Mouse (Mus musculus) heart, embryonic 14.5 days (tissue): Measurements from ENCODE around the gene Dot1l. TPM values are rescaled to one million over a fixed set of nuclear protein-coding genes. Genes with fewer than 3 reads are reported as not detected.

Experiments
- ATAC-seq: fragments of 200-750 bp; cut with Nextera tagmentation; 2 replicates; pipeline ENCODE4 v1.8.0; 2017; ENCODE audit warnings: low read depth, moderate TSS enrichment; ENCODE audit not compliant: insufficient number of reproducible peaks, insufficient read depth, low FRiP score
- H3K27ac ChIP-seq, 2 experiments: fragments of 200-500 bp in 1 of 2; fragments of 300-500 bp in 1 of 2; sonication (generic) in 1 of 2; replicated peaks in 1 of 2; 2 replicates each; pipeline ENCODE4 v1.5.1; 2012 to 2014; ENCODE audit warnings: low read depth in 2 of 2, low read length in 2 of 2, control low read depth in 1 of 2, mild to moderate bottlenecking in 1 of 2, mixed read lengths in 1 of 2; ENCODE audit not compliant: control insufficient read depth in 1 of 2, insufficient read depth in 1 of 2
- H3K27me3 ChIP-seq: fragments of 300-500 bp; sonication (generic); 2 replicates; pipeline ENCODE4 v1.6.1; 2014; ENCODE audit warnings: mild to moderate bottlenecking, low read length, control low read depth; ENCODE audit not compliant: control insufficient read depth, insufficient read depth
- H3K36me3 ChIP-seq: fragments of 300-500 bp; sonication (generic); 2 replicates; pipeline ENCODE4 v1.6.1; 2014; ENCODE audit warnings: mild to moderate bottlenecking, control low read depth, low read length, mixed read lengths; ENCODE audit not compliant: control insufficient read depth, insufficient read depth
- H3K4me1 ChIP-seq, 2 experiments: fragments of 200-500 bp in 1 of 2; fragments of 300-500 bp in 1 of 2; sonication (generic) in 1 of 2; 2 replicates each; pipeline ENCODE4 v1.6.1; 2012 to 2014; ENCODE audit warnings: low read length in 2 of 2, control low read depth in 1 of 2, mixed read lengths in 1 of 2; ENCODE audit not compliant: control insufficient read depth in 2 of 2, insufficient read depth in 2 of 2
- H3K4me2 ChIP-seq: fragments of 300-500 bp; sonication (generic); 2 replicates; pipeline ENCODE4 v1.6.1; 2014; ENCODE audit warnings: mild to moderate bottlenecking, low read length
- H3K4me3 ChIP-seq, 2 experiments: fragments of 200-500 bp in 1 of 2; fragments of 300-500 bp in 1 of 2; sonication (generic) in 1 of 2; 2 replicates each; pipeline ENCODE4 v1.5.1; 2012 to 2014; ENCODE audit warnings: low read length in 2 of 2, mild to moderate bottlenecking in 2 of 2, control low read depth in 1 of 2, low read depth in 1 of 2, moderate library complexity in 1 of 2; ENCODE audit not compliant: control insufficient read depth in 1 of 2, insufficient read depth in 1 of 2
- H3K9ac ChIP-seq: fragments of 300-500 bp; sonication (generic); 2 replicates; pipeline ENCODE4 v1.6.1; 2014; ENCODE audit warnings: mild to moderate bottlenecking, low read length
- H3K9me3 ChIP-seq: fragments of 300-500 bp; sonication (generic); 2 replicates; pipeline ENCODE4 v1.6.1; 2016; ENCODE audit warnings: low read length, control low read depth; ENCODE audit not compliant: control insufficient read depth
- WGBS: fragments of 180-500 bp; shearing (Covaris S2); extraction: QIAGEN DNeasy Blood & Tissue Kit; methylation state at CpG from one replicate; pipeline ENCODE4 v1.1.7; 2014; 5-methylcytosine and 5-hydroxymethylcytosine counted together
- polyA plus RNA-seq: library from polyadenylated mRNA; unstranded; fragments of >200 nt; fragmentation: Nextera tagmentation; extraction: Ambion mirVana; gene quantifications from 2 replicates; pipeline ENCODE4 v1.2.1, GENCODE M21; 2014

Gene Dot1l
- polyA plus RNA-seq, 1 experiment from 2014 or later = 26.5 TPM

- H3K9ac ChIP-seq = no peak overlapping the region
- peaks cover 12 to 33% of the 10 kb centered on the region in 2 experiments; a peak in 3 of 4 replicates for H3K4me1 ChIP-seq
- ATAC-seq = no peak
- H3K27me3 ChIP-seq = no peaks in the 10 kb centered on the region
- H3K9me3 ChIP-seq = no peaks in the 10 kb centered on the region
- H3K36me3 ChIP-seq = peaks cover 51% of the 10 kb centered on the region
- WGBS = 84% methylated on average over 10 of the region's 10 CpGs
- H3K4me2 ChIP-seq = no peak overlapping the region
- H3K4me3 ChIP-seq = no peak overlapping the region
- no peak overlapping the region for H3K27ac ChIP-seq
Observed at GRCm38 (mm10) chr10:80802204-80802912, 47.4 kb downstream of the Dot1l start.

GRCm38 (mm10) chr10:80802996-80803395, 48.0 kb downstream of the Dot1l start:
- H3K9me3 ChIP-seq = no peaks in the 10 kb centered on the region
- H3K27ac ChIP-seq = no peak overlapping the region
- H3K4me2 ChIP-seq = no peak overlapping the region
- no peak for ATAC-seq
- H3K36me3 ChIP-seq = peaks cover 51% of the 10 kb centered on the region
- H3K9ac ChIP-seq = no peak overlapping the region
- no peaks in the 10 kb centered on the region for H3K27me3 ChIP-seq
- peaks cover 16 to 36% of the 10 kb centered on the region in 2 experiments for H3K4me1 ChIP-seq
- 62% methylated on average over 3 of the region's 3 CpGs for WGBS
- H3K4me3 ChIP-seq = no peak overlapping the region

DNA sequence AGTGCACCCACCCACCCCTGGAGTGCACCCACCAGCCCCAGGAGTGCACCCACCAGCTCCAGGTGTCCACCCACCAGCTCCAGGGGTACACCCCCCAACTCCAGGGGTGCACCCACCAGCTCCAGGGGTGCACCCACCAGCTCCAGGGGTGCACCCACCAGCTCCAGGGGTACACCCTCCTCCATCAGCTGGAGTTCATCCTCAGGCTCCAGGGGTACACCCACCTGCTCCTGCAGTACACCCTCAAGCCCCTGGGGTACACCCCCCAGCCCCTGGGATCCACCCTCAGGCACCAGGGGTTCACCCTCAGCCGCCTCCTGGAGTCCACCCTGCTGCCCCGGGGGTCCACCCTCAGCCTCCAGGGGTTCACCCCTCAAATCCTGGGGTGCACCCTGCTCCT, 49.3 kb downstream of the Dot1l start:
- H3K9ac ChIP-seq = peak overlapping the region; percentile 42
- H3K4me3 ChIP-seq = no peak overlapping the region
- WGBS = 90% methylated on average over 2 of the region's 2 CpGs
- peaks cover 29 to 48% of the 10 kb centered on the region in 2 experiments for H3K4me1 ChIP-seq
- no peaks in the 10 kb centered on the region for H3K9me3 ChIP-seq
- no peak for ATAC-seq
- H3K36me3 ChIP-seq = peaks cover 51% of the 10 kb centered on the region
- H3K4me2 ChIP-seq = no peak overlapping the region
- peak overlapping the region in 1 of 2 experiments; percentile 17; a peak in 1 of 4 replicates for H3K27ac ChIP-seq
- no peaks in the 10 kb centered on the region for H3K27me3 ChIP-seq

GRCm38 (mm10) chr10:80804916-80805315, 49.9 kb downstream of the Dot1l start, which contains the start of gene Amh:
Amh (plus strand) TSS chr10:80805243.
- Histone ChIP-seq H3K4me1 (peaks cover 30 to 48% of the 10 kb centered on the region in 2 experiments), H3K27me3 (no peaks in the 10 kb centered on the region), H3K4me2 (no peak within 1 kb of the TSS), H3K4me3 (no peak within 1 kb of the TSS), H3K9me3 (no peaks in the 10 kb centered on the region), H3K9ac (peak within 1 kb of the TSS; percentile 42), H3K27ac (peak within 1 kb of the TSS in 1 of 2 experiments; percentile 17; a peak in 1 of 4 replicates), H3K36me3 (peaks cover 51% of the 10 kb centered on the region)
- 45% methylated on average over 6 of the region's 6 CpGs for WGBS
- no peak for ATAC-seq

DNA sequence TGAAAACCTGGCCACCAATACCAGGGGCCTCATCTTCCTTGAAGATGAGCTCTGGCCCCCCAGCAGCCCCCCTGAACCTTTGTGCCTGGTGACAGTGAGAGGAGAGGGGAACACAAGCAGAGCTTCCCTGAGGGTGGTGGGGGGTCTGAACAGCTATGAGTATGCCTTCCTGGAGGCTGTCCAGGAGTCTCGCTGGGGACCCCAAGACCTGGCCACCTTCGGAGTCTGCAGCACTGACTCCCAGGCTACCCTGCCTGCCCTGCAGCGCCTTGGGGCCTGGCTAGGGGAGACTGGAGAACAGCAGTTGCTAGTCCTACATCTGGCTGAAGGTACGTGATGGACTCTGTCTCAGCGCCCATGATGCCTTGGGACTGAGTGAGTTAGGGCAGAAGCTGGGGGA, 50.3 kb downstream of the Dot1l start:
- 79% methylated on average over 5 of the region's 5 CpGs for WGBS
- Histone ChIP-seq H3K36me3 (peaks cover 51% of the 10 kb centered on the region), H3K27ac (0 out of 4 replicates have a peak overlapping the region, but pooled peaks of 1 of the 2 experiments have one; percentile 17), H3K4me2 (no peak overlapping the region), H3K9me3 (no peaks in the 10 kb centered on the region), H3K4me1 (peaks cover 33 to 51% of the 10 kb centered on the region in 2 experiments), H3K27me3 (no peaks in the 10 kb centered on the region), H3K9ac (peak overlapping the region; percentile 42; the same call in 1 of the 2 replicates), H3K4me3 (no peak overlapping the region)
- no peak for ATAC-seq

DNA sequence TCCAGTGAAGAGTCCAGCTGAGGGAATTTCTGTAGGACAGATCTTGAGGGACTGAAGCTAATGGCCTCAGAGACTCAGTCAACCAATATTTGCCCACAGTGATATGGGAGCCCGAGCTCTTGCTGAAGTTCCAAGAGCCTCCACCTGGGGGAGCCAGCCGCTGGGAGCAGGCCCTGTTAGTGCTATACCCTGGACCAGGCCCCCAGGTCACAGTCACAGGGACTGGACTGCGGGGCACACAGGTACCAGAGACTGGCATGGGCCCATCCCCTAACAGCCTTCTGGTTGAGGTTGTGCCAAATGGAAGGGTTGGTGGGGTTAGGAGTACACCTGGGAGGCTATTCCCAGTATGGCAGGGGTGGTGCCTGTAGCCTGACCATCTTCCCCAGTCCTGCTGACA, 50.9 kb downstream of the Dot1l start:
- Histone ChIP-seq H3K36me3 (peaks cover 45% of the 10 kb centered on the region), H3K9me3 (no peaks in the 10 kb centered on the region), H3K4me1 (peaks cover 35 to 53% of the 10 kb centered on the region in 2 experiments), H3K4me3 (no peak overlapping the region), H3K9ac (no peak overlapping the region), H3K4me2 (no peak overlapping the region), H3K27me3 (no peaks in the 10 kb centered on the region), H3K27ac (no peak overlapping the region)
- peak; percentile 28; the same call in 1 of the 2 replicates for ATAC-seq
- 18% methylated on average over 3 of the region's 3 CpGs for WGBS

DNA sequence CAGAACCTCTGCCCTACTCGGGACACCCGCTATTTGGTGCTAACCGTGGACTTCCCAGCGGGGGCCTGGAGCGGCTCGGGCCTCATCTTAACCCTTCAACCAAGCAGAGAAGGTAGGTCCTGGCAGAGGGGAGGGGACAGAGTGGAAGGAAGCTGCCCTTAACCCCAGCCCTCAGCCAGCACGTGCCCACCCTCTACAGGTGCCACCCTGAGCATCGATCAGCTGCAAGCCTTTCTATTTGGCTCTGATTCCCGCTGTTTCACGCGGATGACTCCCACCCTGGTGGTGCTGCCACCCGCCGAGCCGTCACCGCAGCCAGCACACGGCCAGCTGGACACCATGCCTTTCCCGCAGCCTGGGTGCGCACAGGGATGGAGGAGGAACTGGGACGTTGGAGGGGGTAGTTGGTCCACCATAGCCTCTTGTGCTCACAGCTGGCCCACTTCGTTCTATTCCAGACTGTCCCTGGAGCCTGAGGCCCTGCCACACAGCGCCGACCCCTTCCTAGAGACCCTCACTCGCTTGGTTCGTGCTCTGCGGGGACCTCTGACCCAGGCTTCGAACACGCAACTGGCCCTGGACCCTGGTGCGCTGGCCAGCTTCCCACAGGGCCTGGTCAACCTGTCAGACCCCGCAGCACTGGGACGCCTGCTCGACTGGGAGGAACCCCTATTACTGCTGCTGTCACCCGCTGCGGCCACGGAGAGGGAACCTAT, 51.5 kb downstream of the Dot1l start:
- no peaks in the 10 kb centered on the region for H3K27me3 ChIP-seq
- peaks cover 35 to 53% of the 10 kb centered on the region in 2 experiments for H3K4me1 ChIP-seq
- H3K9me3 ChIP-seq = no peaks in the 10 kb centered on the region
- no peak for ATAC-seq
- H3K4me3 ChIP-seq = peak overlapping the region; percentile 48 to 51
- 41% methylated on average over 34 of the region's 34 CpGs for WGBS
- peak overlapping the region; percentile 57 to 68; a peak in 3 of 4 replicates for H3K27ac ChIP-seq
- peak overlapping the region; percentile 77 for H3K4me2 ChIP-seq
- H3K36me3 ChIP-seq = peaks cover 39% of the 10 kb centered on the region
- H3K9ac ChIP-seq = peak overlapping the region; percentile 78
